26 mouse cellular contexts compared by ENCODE assay signal in genomic region chr11:19194464-19194863, GRCm38 (mm10).
A peak's percentile ranks its signal among the peaks of the same experiment; 100 is the strongest.
DNase-seq lines count a peak whose midpoint lies in the region; ATAC-seq lines count a peak whose summit lies in the region.
"Had no signal": no experiment of that assay in that cellular context is flagged by ENCODE, and none has a peak within 500 bp of the region (broad histone marks: within the 10 kb centered on the region; RNA-seq: fewer than 3 reads in every experiment).

No protein-coding gene starts in this region.

- ATAC-seq in limb, embryonic 11.5 days (ENCODE audit: insufficient number of reproducible peaks, low FRiP score, low TSS enrichment, low read depth), result no peak
- ATAC-seq: CD4-positive, CD25-positive, alpha-beta regulatory T cell, adult 4 months; forebrain, embryonic 14.5 days; forebrain, embryonic 16.5 days had no signal

- H3K27ac ChIP-seq in heart, embryonic 10.5 days, result peak overlapping the region; percentile 47
- no peak overlapping the region for H3K27ac ChIP-seq in limb, embryonic 11.5 days (replicated peaks; ENCODE audit: low read depth, low read length)
- H3K27ac ChIP-seq in limb, embryonic 10.5 days, result no peak overlapping the region
- H3K27ac ChIP-seq: embryonic facial prominence, embryonic 13.5 days; embryonic facial prominence, embryonic 15.5 days; forebrain, embryonic 10.5 days; forebrain, embryonic 12.5 days had no signal

- H3K9ac ChIP-seq in limb, embryonic 11.5 days (ENCODE audit: low read length), result no peak overlapping the region
- H3K9ac ChIP-seq: embryonic facial prominence, embryonic 13.5 days; embryonic facial prominence, embryonic 15.5 days; forebrain, embryonic 12.5 days had no signal

- 10% methylated on average over 1 of the region's 1 CpGs for WGBS in heart, embryonic 10.5 days
- WGBS in limb, embryonic 11.5 days, result 68% methylated on average over 1 of the region's 1 CpGs
- WGBS in limb, embryonic 10.5 days, result 54% methylated on average over 1 of the region's 1 CpGs

- no peaks in the 10 kb centered on the region for H3K36me3 ChIP-seq in heart, embryonic 10.5 days
- no peaks in the 10 kb centered on the region for H3K36me3 ChIP-seq in limb, embryonic 11.5 days (ENCODE audit: control insufficient read depth, insufficient read depth, low read length)
- no peaks in the 10 kb centered on the region for H3K36me3 ChIP-seq in limb, embryonic 10.5 days
- H3K36me3 ChIP-seq: embryonic facial prominence, embryonic 13.5 days; embryonic facial prominence, embryonic 15.5 days; forebrain, embryonic 10.5 days; forebrain, embryonic 12.5 days; G1E had no signal

- no peak overlapping the region for H3K4me2 ChIP-seq in limb, embryonic 11.5 days (ENCODE audit: low read depth, severe bottlenecking)
- H3K4me2 ChIP-seq: embryonic facial prominence, embryonic 13.5 days; embryonic facial prominence, embryonic 15.5 days; forebrain, embryonic 12.5 days had no signal

- peaks cover 29% of the 10 kb centered on the region for H3K4me1 ChIP-seq in heart, embryonic 10.5 days
- H3K4me1 ChIP-seq in limb, embryonic 11.5 days (ENCODE audit: control insufficient read depth, insufficient read depth, low read length), result no peaks in the 10 kb centered on the region
- no peaks in the 10 kb centered on the region for H3K4me1 ChIP-seq in limb, embryonic 10.5 days
- H3K4me1 ChIP-seq: embryonic facial prominence, embryonic 13.5 days; embryonic facial prominence, embryonic 15.5 days had no signal

- no peaks in the 10 kb centered on the region for H3K27me3 ChIP-seq in heart, embryonic 10.5 days (ENCODE audit: insufficient read depth, poor library complexity, severe bottlenecking)
- no peaks in the 10 kb centered on the region for H3K27me3 ChIP-seq in limb, embryonic 11.5 days (ENCODE audit: control insufficient read depth, insufficient read depth, low read length)
- no peaks in the 10 kb centered on the region for H3K27me3 ChIP-seq in limb, embryonic 10.5 days (ENCODE audit: low read depth, poor library complexity, severe bottlenecking)
- H3K27me3 ChIP-seq: CH12.LX; embryonic facial prominence, embryonic 13.5 days; embryonic facial prominence, embryonic 15.5 days; forebrain, embryonic 12.5 days had no signal

- no peak for DNase-seq in heart, embryonic 10.5 days (ENCODE audit: low spot score)
- no peak for DNase-seq in heart, postnatal 14 days
- DNase-seq in limb, embryonic 11.5 days (ENCODE audit: low spot score), result peak; percentile 17
- DNase-seq in limb, embryonic 10.5 days (ENCODE audit: low spot score), result no peak
- DNase-seq in urinary bladder, postnatal 25 days (ENCODE audit: low spot score), result no peak
- DNase-seq: adrenal gland, adult 2 months; adrenal gland, postnatal 10 days; adrenal gland, postnatal 25 days; B cell, adult 2 months; cerebellum, adult 11 months; cerebellum, adult 18-20 months; cerebellum, adult 8-10 months; cerebellum, adult 9-11 months; cerebellum, postnatal 14 days; cerebellum, postnatal 36 days; embryo, embryonic 11 days had no signal

- no peak overlapping the region for H3K4me3 ChIP-seq in heart, embryonic 10.5 days
- H3K4me3 ChIP-seq in limb, embryonic 11.5 days (ENCODE audit: low read depth, low read length), result no peak overlapping the region
- no peak overlapping the region for H3K4me3 ChIP-seq in limb, embryonic 10.5 days
- H3K4me3 ChIP-seq: embryonic facial prominence, embryonic 13.5 days; embryonic facial prominence, embryonic 15.5 days; erythroblast, embryonic 14.5 days; forebrain, embryonic 10.5 days; forebrain, embryonic 12.5 days had no signal

- intact Hi-C loops in heart, postnatal 14 days (cut with DNase I), result no loop called here

- no peaks in the 10 kb centered on the region for H3K9me3 ChIP-seq in heart, embryonic 10.5 days
- H3K9me3 ChIP-seq in limb, embryonic 11.5 days (ENCODE audit: control insufficient read depth, low read length), result no peaks in the 10 kb centered on the region
- no peaks in the 10 kb centered on the region for H3K9me3 ChIP-seq in limb, embryonic 10.5 days (replicated peaks)
- H3K9me3 ChIP-seq: embryonic facial prominence, embryonic 13.5 days; embryonic facial prominence, embryonic 15.5 days; forebrain, embryonic 10.5 days; forebrain, embryonic 12.5 days; G1E had no signal
